Mouse (Mus musculus): Measurements from ENCODE around the gene Frmd4a.

DNA sequence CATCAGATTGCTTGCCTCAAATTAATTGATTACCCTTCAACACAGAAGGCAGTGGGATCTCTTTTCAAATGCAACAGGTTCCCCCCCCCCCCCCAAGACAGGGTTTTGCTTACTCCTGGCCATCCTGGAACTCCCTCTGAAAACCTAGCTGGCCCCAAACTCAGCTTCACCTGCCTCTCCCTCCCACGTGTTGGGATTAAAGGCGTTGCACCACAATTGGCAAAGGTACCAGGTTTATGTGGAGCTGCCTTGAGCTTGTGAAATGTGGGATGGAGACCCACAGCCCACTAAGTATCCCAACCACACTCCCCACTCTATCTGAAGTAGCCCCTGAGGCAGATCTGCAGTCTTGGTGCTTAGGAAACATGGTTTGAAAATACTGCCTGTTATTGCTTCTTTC lies 565.4 kb downstream of the Frmd4a start:
- no peak for TF ChIP-seq CTCF (IDR thresholded peaks at IDR 0.05; ENCODE audit: low read depth)
- no peak for TF ChIP-seq EP300 (IDR thresholded peaks at IDR 0.05; ENCODE audit: low read depth)

Measured in liver, postnatal 0 days (tissue).